Mouse (Mus musculus) CH12.LX (cell line): ENCODE data around the gene Cdhr4. TPM values are rescaled to one million over a fixed set of nuclear protein-coding genes. Genes with fewer than 3 reads are reported as not detected.

Experiments
- DNase-seq: peaks from one replicate; pipeline ENCODE4 v3.0.0-alpha.2; 2013; ENCODE audit errors: extremely low read depth
- H3K27ac ChIP-seq: 2 replicates; pipeline ENCODE4 v1.5.1; 2012; ENCODE audit warnings: low read depth, mild to moderate bottlenecking, control low read depth, moderate library complexity; ENCODE audit not compliant: insufficient read depth
- H3K27me3 ChIP-seq: replicated peaks from 2 replicates; pipeline ENCODE3; 2012; ENCODE audit warnings: inconsistent platforms
- H3K36me3 ChIP-seq, 2 experiments: replicated peaks in 1 of 2; 2 replicates each; pipeline versions ENCODE3 to v1.6.1; 2012; ENCODE audit warnings: inconsistent platforms in 1 of 2, low read length in 1 of 2, mild to moderate bottlenecking in 1 of 2, mixed read lengths in 1 of 2, moderate library complexity in 1 of 2; ENCODE audit not compliant: control insufficient read depth in 1 of 2, insufficient read depth in 1 of 2
- H3K4me1 ChIP-seq, 2 experiments: 2 replicates each; pipeline ENCODE4 v1.6.1; 2012; ENCODE audit warnings: inconsistent platforms in 1 of 2, moderate library complexity in 1 of 2; ENCODE audit not compliant: insufficient read depth in 2 of 2, control insufficient read depth in 1 of 2
- H3K4me2 ChIP-seq: 2 replicates; pipeline ENCODE4 v1.6.1; 2012; ENCODE audit warnings: low read depth, mild to moderate bottlenecking, control low read depth; ENCODE audit not compliant: poor library complexity, insufficient read depth, severe bottlenecking
- H3K4me3 ChIP-seq, 3 experiments: fragments of 150-350 bp in 1 of 3; sonication (generic) in 1 of 3; replicated peaks in 1 of 3; 2 replicates each; pipeline versions ENCODE3 to v1.5.1; 2011 to 2012; ENCODE audit warnings: low read depth in 2 of 3, low read length in 2 of 3, mild to moderate bottlenecking in 2 of 3, moderate library complexity in 2 of 3, control low read depth in 1 of 3, improper control_type of control experiment in 1 of 3, inconsistent platforms in 1 of 3, mixed read lengths in 1 of 3; ENCODE audit not compliant: poor library complexity in 1 of 3
- H3K79me2 ChIP-seq: replicated peaks from 2 replicates; pipeline ENCODE4 v1.6.1; 2012; ENCODE audit warnings: mild to moderate bottlenecking, moderate library complexity; ENCODE audit not compliant: control insufficient read depth, poor library complexity, insufficient read depth, severe bottlenecking; ENCODE audit errors: extremely low read depth
- H3K9ac ChIP-seq: 2 replicates; pipeline ENCODE4 v1.6.1; 2012; ENCODE audit warnings: low read depth, mild to moderate bottlenecking, control low read depth, moderate library complexity; ENCODE audit not compliant: insufficient read depth
- H3K9me3 ChIP-seq: replicated peaks from 2 replicates; pipeline ENCODE3; 2012; ENCODE audit warnings: low read length, inconsistent platforms, mixed read lengths
- E2F4 ChIP-seq: IDR thresholded peaks from 2 replicates; pipeline ENCODE4 v1.6.1; 2011; ENCODE audit warnings: low read depth, low read length, improper control_type of control experiment; ENCODE audit not compliant: insufficient replicate concordance
- ELF1 ChIP-seq: IDR thresholded peaks from 2 replicates; pipeline ENCODE4 v1.6.1; 2014; ENCODE audit warnings: low read depth, mild to moderate bottlenecking, inconsistent platforms, low read length, improper control_type of control experiment
- EP300 ChIP-seq: IDR thresholded peaks from 2 replicates; pipeline ENCODE4 v1.6.1; 2011; ENCODE audit warnings: low read length, improper control_type of control experiment
- ETS1 ChIP-seq: conservative IDR thresholded peaks from 2 replicates; pipeline ENCODE4 v1.6.1; 2012; ENCODE audit warnings: low read depth, mild to moderate bottlenecking, inconsistent platforms, low read length, improper control_type of control experiment, moderate library complexity
- HCFC1 ChIP-seq: IDR thresholded peaks from 2 replicates; pipeline ENCODE4 v1.6.1; 2012; ENCODE audit warnings: low read depth, mild to moderate bottlenecking, inconsistent platforms, low read length, improper control_type of control experiment
- IRF4 ChIP-seq: IDR thresholded peaks from 2 replicates; pipeline ENCODE4 v1.6.1; 2014; ENCODE audit warnings: low read depth, mild to moderate bottlenecking, inconsistent platforms, low read length, improper control_type of control experiment
- JUND ChIP-seq: conservative IDR thresholded peaks from 2 replicates; pipeline ENCODE4 v1.6.1; 2011; ENCODE audit warnings: low read depth, low read length, improper control_type of control experiment
- KAT2A ChIP-seq: IDR thresholded peaks from 2 replicates; pipeline ENCODE4 v1.6.1; 2012; ENCODE audit warnings: low read length, improper control_type of control experiment, inconsistent platforms; ENCODE audit not compliant: insufficient replicate concordance
- MXI1 ChIP-seq: IDR thresholded peaks from 2 replicates; pipeline ENCODE4 v1.6.1; 2011; ENCODE audit warnings: mild to moderate bottlenecking, low read depth, low read length, improper control_type of control experiment
- MYC ChIP-seq: IDR thresholded peaks from 2 replicates; pipeline ENCODE4 v1.6.1; 2011; ENCODE audit warnings: low read depth, mild to moderate bottlenecking, improper control_type of control experiment, low read length
- NELFE ChIP-seq: IDR thresholded peaks from 2 replicates; pipeline ENCODE4 v1.6.1; 2011; ENCODE audit warnings: low read depth, low read length, improper control_type of control experiment
- POLR2A ChIP-seq: IDR thresholded peaks from 2 replicates; pipeline ENCODE4 v1.6.1; 2011; ENCODE audit warnings: low read depth, mild to moderate bottlenecking, improper control_type of control experiment, low read length
- POLR2AphosphoS2 ChIP-seq: IDR thresholded peaks from 2 replicates; pipeline ENCODE4 v1.6.1; 2011; ENCODE audit warnings: low read depth, low read length, improper control_type of control experiment
- SIN3A ChIP-seq: IDR thresholded peaks from 2 replicates; pipeline ENCODE4 v1.6.1; 2012; ENCODE audit warnings: low read length, improper control_type of control experiment, inconsistent platforms
- TBP ChIP-seq: conservative IDR thresholded peaks from 2 replicates; pipeline ENCODE4 v1.6.1; 2011; ENCODE audit warnings: low read depth, low read length, improper control_type of control experiment
- TCF12 ChIP-seq: IDR thresholded peaks from 2 replicates; pipeline ENCODE4 v1.6.1; 2014; ENCODE audit warnings: low read depth, mild to moderate bottlenecking, inconsistent platforms, low read length, improper control_type of control experiment
- USF1 ChIP-seq: IDR thresholded peaks from 2 replicates; pipeline ENCODE4 v1.6.1; 2014; ENCODE audit warnings: low read depth, mild to moderate bottlenecking, inconsistent platforms, low read length, improper control_type of control experiment
- ZKSCAN1 ChIP-seq: IDR thresholded peaks from 2 replicates; pipeline ENCODE4 v1.6.1; 2012; ENCODE audit warnings: low read depth, inconsistent platforms, low read length, improper control_type of control experiment, borderline replicate concordance
- ZMIZ1 ChIP-seq: IDR thresholded peaks from 2 replicates; pipeline ENCODE4 v1.6.1; 2012; ENCODE audit warnings: low read depth, mild to moderate bottlenecking, inconsistent platforms, low read length, improper control_type of control experiment
- ZNF384 ChIP-seq: IDR thresholded peaks from 2 replicates; pipeline ENCODE4 v1.6.1; 2012; ENCODE audit warnings: low read depth, low read length, improper control_type of control experiment, inconsistent platforms
- dilution Hi-C: fragments of 300-500 bp; cut with MboI; formaldehyde crosslinking; loops from 2 replicates; pipeline ENCODE4 v1.14.3; 2020; ENCODE audit warnings: low sequenced_read_pairs; ENCODE audit not compliant: extremely low pct_unique_long_range_greater_than_20kb, extremely low pct_ligation_motif_present
- in situ Hi-C: fragments of 300-500 bp; cut with MboI; formaldehyde crosslinking; loops from 3 replicates; pipeline ENCODE4 v1.14.3; 2019; ENCODE audit warnings: low sequenced_read_pairs, low pct_ligation_motif_present, low pct_unique_long_range_greater_than_20kb, mixed read lengths
- polyA plus RNA-seq: library from polyadenylated mRNA; unstranded; fragments of >175 nt; gene quantifications from 2 replicates; pipeline ENCODE4 v1.2.1, GENCODE M21; 2012; ENCODE audit warnings: low read depth; ENCODE audit not compliant: insufficient read length
- total RNA-seq, 2 experiments: library from RNA; depleted of rRNA; stranded (reverse); fragments of 300-350 nt in 1 of 2; fragments of >200 nt in 1 of 2; gene quantifications; 2 replicates each; pipeline ENCODE4 v1.2.3; 2012 to 2014

Cdhr4 gene
- total and polyA plus RNA-seq, 3 experiments: 0.35 to 0.79 TPM; not detected in 1

- Histone ChIP-seq H3K4me3 (peak overlapping the region in 2 of 3 experiments; percentile 64 to 72), H3K79me2 (no peaks in the 10 kb centered on the region), H3K4me2 (peak overlapping the region; percentile 51), H3K27ac (peak overlapping the region; percentile 79), H3K9ac (peak overlapping the region; percentile 91), H3K9me3 (no peaks in the 10 kb centered on the region), H3K4me1 (peaks cover 9 to 34% of the 10 kb centered on the region in 2 experiments), H3K36me3 (peaks cover 47 to 70% of the 10 kb centered on the region in 2 experiments), H3K27me3 (no peaks in the 10 kb centered on the region)
- DNase-seq: no peak
- no peak for TF ChIP-seq TCF12
- TF ChIP-seq ZNF384: peak; percentile 67
- TF ChIP-seq NELFE: no peak
- dilution Hi-C loops: no loop called here
- in situ Hi-C loops: no loop called here
Observed at GRCm38 (mm10) chr9:107974491-107975171, 17.7 kb upstream of the Cdhr4 start.

- H3K27ac ChIP-seq: peak within 1 kb of the TSS; percentile 91
- peak within 1 kb of the TSS; percentile 64 to 72 (median 66) for H3K4me3 ChIP-seq
Observed at GRCm38 (mm10) chr9:107975399-107976386, 16.6 kb upstream of the Cdhr4 start, which contains the start of gene Uba7. Gene Uba7 (plus strand): TSS chr9:107975505.

More at GRCm38 (mm10) chr9:107975399-107976386, 16.6 kb upstream of the Cdhr4 start, which contains the start of gene Uba7:
- peak; percentile 92 for DNase-seq
- Histone ChIP-seq H3K9ac (peak within 1 kb of the TSS; percentile 91), H3K27me3 (no peaks in the 10 kb centered on the region), H3K36me3 (peaks cover 44 to 70% of the 10 kb centered on the region in 2 experiments), H3K4me1 (peaks cover 9 to 41% of the 10 kb centered on the region in 2 experiments), H3K9me3 (no peaks in the 10 kb centered on the region), H3K79me2 (no peaks in the 10 kb centered on the region), H3K4me2 (peak within 1 kb of the TSS; percentile 88)
- dilution Hi-C loops (no loop called here), in situ Hi-C loops (no loop called here)
- TF ChIP-seq MXI1 (peak; percentile 78; the same call in 1 of the 2 replicates), ZNF384 (no peak), POLR2A (peak; percentile 71), POLR2AphosphoS2 (0 out of 2 replicates have a peak, but pooled peaks have one; percentile 33), JUND (0 out of 2 replicates have a peak, but pooled peaks have one; percentile 26), SIN3A (peak; percentile 82), ETS1 (peak; percentile 90), USF1 (no peak), EP300 (0 out of 2 replicates have a peak, but pooled peaks have one; percentile 60), ELF1 (peak; percentile 70), TBP (peak; percentile 74), KAT2A (no peak), HCFC1 (peak; percentile 48), ZKSCAN1 (peak; percentile 13; the same call in 1 of the 2 replicates), ZMIZ1 (peak; percentile 64; the same call in 1 of the 2 replicates), IRF4 (peak; percentile 86), NELFE (peak; percentile 67), MYC (0 out of 2 replicates have a peak, but pooled peaks have one; percentile 43), TCF12 (peak; percentile 66; the same call in 1 of the 2 replicates), E2F4 (no peak)
